Mouse (Mus musculus): ENCODE data around the gene Pdzrn3.

Gene Pdzrn3

GRCm38 (mm10) chr6:101366809-101367602 lies 10.7 kb downstream of the Pdzrn3 start:
- no peak for DNase-seq

- no peak for DNase-seq
Observed at GRCm38 (mm10) chr6:101365795-101366194, 11.9 kb downstream of the Pdzrn3 start.

- no peak for DNase-seq
Observed at GRCm38 (mm10) chr6:101363904-101364303, 13.8 kb downstream of the Pdzrn3 start.

GRCm38 (mm10) chr6:101362728-101363127 lies 15.0 kb downstream of the Pdzrn3 start:
- no peak for DNase-seq

- DNase-seq = no peak
Observed at GRCm38 (mm10) chr6:101362268-101362667, 15.4 kb downstream of the Pdzrn3 start.

GRCm38 (mm10) chr6:101360211-101360737 lies 17.4 kb downstream of the Pdzrn3 start:
- peak; percentile 18 for DNase-seq

- DNase-seq = peak; percentile 46
Observed at GRCm38 (mm10) chr6:101359646-101360045, 18.1 kb downstream of the Pdzrn3 start.

- DNase-seq = no peak
Observed at GRCm38 (mm10) chr6:101354887-101355286, 22.8 kb downstream of the Pdzrn3 start.

- DNase-seq = no peak
Observed at GRCm38 (mm10) chr6:101354230-101354881, 23.3 kb downstream of the Pdzrn3 start.

- no peak for DNase-seq
Observed at GRCm38 (mm10) chr6:101353701-101354100, 24.0 kb downstream of the Pdzrn3 start.

- DNase-seq = peak; percentile 49
Observed at GRCm38 (mm10) chr6:101352626-101353025, 25.1 kb downstream of the Pdzrn3 start.

- DNase-seq = peak; percentile 64
Observed at GRCm38 (mm10) chr6:101351100-101351499, 26.6 kb downstream of the Pdzrn3 start.

- DNase-seq = no peak
Observed at GRCm38 (mm10) chr6:101350414-101350973, 27.2 kb downstream of the Pdzrn3 start.

GRCm38 (mm10) chr6:101348496-101348895 lies 29.2 kb downstream of the Pdzrn3 start:
- no peak for DNase-seq

- DNase-seq = no peak
Observed at GRCm38 (mm10) chr6:101340051-101340450, 37.6 kb downstream of the Pdzrn3 start.

GRCm38 (mm10) chr6:101337842-101338528 lies 39.7 kb downstream of the Pdzrn3 start:
- no peak for DNase-seq

- no peak for DNase-seq
Observed at GRCm38 (mm10) chr6:101336660-101337059, 41.0 kb downstream of the Pdzrn3 start.

GRCm38 (mm10) chr6:101335744-101336143 lies 42.0 kb downstream of the Pdzrn3 start:
- no peak for DNase-seq

- DNase-seq = no peak
Observed at GRCm38 (mm10) chr6:101334495-101334894, 43.2 kb downstream of the Pdzrn3 start.

GRCm38 (mm10) chr6:101330392-101330791 lies 47.3 kb downstream of the Pdzrn3 start:
- no peak for DNase-seq

- no peak for DNase-seq
Observed at GRCm38 (mm10) chr6:101329499-101329898, 48.2 kb downstream of the Pdzrn3 start.

GRCm38 (mm10) chr6:101328514-101328913 lies 49.2 kb downstream of the Pdzrn3 start:
- DNase-seq = peak; percentile 21

- no peak for DNase-seq
Observed at GRCm38 (mm10) chr6:101327741-101328140, 50.0 kb downstream of the Pdzrn3 start.

Measured in lung, postnatal 36 days (tissue).